Mouse (Mus musculus): ENCODE data around the gene Tnip2.

- no peak for TF ChIP-seq CTCF (IDR thresholded peaks at IDR 0.05; ENCODE audit: low read depth, low read length)
- no peak for TF ChIP-seq GATA1 (IDR thresholded peaks at IDR 0.05; ENCODE audit: borderline replicate concordance, low read length)
Observed at GRCm38 (mm10) chr5:34496745-34497144, 17.0 kb downstream of the Tnip2 start.

All from G1E (cell line).